Mouse (Mus musculus) cerebellum, adult 2 months (tissue): ENCODE data around the gene Pgs1. TPM values are rescaled to one million over a fixed set of nuclear protein-coding genes. Genes with fewer than 3 reads are reported as not detected.

ENCODE experiments used
- DNase-seq, 2 experiments: peaks; one replicate each; pipeline ENCODE4 v3.0.0; 2021
- H3K27ac ChIP-seq: fragments of 200-500 bp; 2 replicates; pipeline ENCODE4 v1.5.1; 2012; ENCODE audit warnings: low read length, control low read depth, inconsistent platforms; ENCODE audit not compliant: insufficient read depth
- H3K27me3 ChIP-seq: fragments of 200-500 bp; 2 replicates; pipeline ENCODE4 v1.6.1; 2012; ENCODE audit warnings: inconsistent platforms, mild to moderate bottlenecking, low read length, moderate library complexity; ENCODE audit not compliant: control insufficient read depth, insufficient read depth
- H3K4me1 ChIP-seq: fragments of 200-500 bp; 2 replicates; pipeline ENCODE4 v1.6.1; 2011; ENCODE audit warnings: low read length; ENCODE audit not compliant: control insufficient read depth, insufficient read depth
- H3K4me3 ChIP-seq: fragments of 200-500 bp; replicated peaks from 2 replicates; pipeline ENCODE3; 2011; ENCODE audit warnings: mild to moderate bottlenecking, low read depth, low read length, control low read depth; ENCODE audit not compliant: insufficient read depth
- CTCF ChIP-seq: fragments of 200-500 bp; IDR thresholded peaks from 2 replicates; pipeline ENCODE4 v1.5.1; 2011; ENCODE audit warnings: low read depth, mild to moderate bottlenecking, control low read depth, low read length, moderate library complexity, borderline replicate concordance; ENCODE audit not compliant: insufficient read depth
- POLR2A ChIP-seq: fragments of 200-500 bp; IDR thresholded peaks from 2 replicates; pipeline ENCODE4 v1.6.1; 2011; ENCODE audit warnings: low read length, control low read depth, borderline replicate concordance; ENCODE audit not compliant: insufficient read depth
- WGBS: fragments of 180-500 bp; shearing (Covaris S2); methylation state at CpG from one replicate; pipeline ENCODE4 v1.1.7; 2018; 5-methylcytosine and 5-hydroxymethylcytosine counted together
- polyA plus RNA-seq: library from polyadenylated mRNA; depleted of rRNA; stranded (reverse); fragments of >200 nt; gene quantifications from 2 replicates; pipeline ENCODE4 v1.2.3, GENCODE M21; 2012; rRNA removed

Gene Pgs1
- 70.5 and 76.5 TPM in 2 replicates for polyA plus RNA-seq

DNA sequence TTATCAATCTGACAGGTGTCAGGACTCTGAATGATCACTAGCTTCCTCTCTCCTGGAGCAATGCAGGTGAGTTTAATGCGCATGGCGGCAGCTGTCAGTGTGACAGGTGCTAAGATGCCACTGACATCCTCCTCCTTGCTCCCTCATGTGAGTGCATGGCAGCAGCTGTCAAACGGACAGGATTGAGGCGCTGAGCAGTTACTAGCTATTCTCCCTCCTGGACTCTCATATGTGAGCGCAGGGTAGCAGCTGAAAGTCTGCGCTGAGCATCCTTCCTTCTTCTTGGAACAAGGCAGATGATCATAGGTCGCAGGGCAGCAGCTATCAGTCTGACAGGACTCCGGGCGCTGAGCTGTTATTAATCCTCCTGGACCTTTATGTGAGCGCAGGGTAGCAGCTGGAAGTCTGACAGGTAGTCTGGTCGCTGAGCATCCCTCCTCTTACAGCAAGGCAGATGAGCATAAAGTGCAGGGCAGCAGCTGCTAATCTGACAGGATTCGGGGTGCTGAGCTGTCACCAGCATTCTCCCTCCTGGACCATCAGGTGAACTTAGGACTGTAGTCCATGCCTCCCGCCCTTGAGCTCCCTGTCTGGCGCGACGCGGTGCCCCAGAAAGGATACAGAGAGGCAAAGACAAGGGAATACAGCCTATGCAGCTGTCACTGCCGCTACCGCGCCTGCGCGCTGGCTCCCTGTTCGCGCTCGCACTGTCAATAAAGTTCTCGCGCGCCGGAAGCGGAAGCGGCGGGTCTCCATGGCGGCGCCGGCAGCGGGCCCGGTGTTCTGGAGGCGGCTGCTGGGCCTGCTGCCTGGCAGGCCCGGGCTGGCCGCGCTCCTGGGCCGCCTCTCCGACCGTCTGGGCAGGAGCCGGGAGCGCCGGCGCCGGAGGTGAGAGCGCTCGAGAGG, at the start of gene Pgs1:
Gene Pgs1, plus strand, starts transcription at position 167 of the 906 bp plus-strand sequence.
- 3% methylated on average over 51 of the region's 51 CpGs for WGBS
- Histone ChIP-seq H3K4me3 (peak within 1 kb of the TSS; percentile 73), H3K27ac (peak within 1 kb of the TSS; percentile 42), H3K27me3 (no peaks in the 10 kb centered on the region), H3K4me1 (peaks cover 11% of the 10 kb centered on the region)
- TF ChIP-seq CTCF (no peak), POLR2A (peak; percentile 98)
- DNase-seq, result peak; percentile 93 to 94

DNA sequence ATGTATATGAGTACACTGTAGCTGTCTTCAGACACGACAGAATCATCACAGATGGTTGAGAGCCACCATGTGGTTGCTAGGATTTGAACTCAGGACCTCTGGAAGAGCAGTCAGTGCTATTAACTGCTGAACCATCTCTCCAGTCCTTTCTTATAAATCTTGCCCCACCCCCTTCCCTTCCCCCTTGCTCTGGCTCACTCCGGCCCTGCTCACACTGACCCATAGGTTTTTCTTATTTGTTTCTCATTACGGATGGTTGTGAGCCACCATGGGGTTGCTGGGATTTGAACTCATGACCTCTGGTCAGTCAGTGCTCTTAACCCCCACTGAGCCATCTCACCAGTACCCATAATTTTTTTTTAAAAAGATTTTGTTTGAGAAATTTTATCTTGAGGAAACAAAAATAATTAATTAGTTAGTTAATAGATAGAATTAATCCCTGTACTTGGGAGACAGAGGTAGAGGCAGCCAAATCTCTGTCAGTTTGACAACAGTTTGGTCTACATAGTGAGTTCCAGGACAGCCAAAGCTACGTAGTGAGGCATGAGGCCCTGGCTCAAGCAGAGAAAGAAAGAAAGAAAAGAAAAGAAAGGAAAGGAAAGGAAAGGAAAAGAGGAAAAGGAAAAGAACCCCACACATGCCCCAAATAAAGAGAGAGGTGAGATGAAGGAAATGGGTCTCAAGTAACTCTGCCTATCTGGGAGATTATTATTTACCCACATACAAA, 46.9 kb upstream of the Pgs1 start:
- Histone ChIP-seq H3K27me3 (no peaks in the 10 kb centered on the region), H3K4me3 (no peak overlapping the region), H3K27ac (no peak overlapping the region), H3K4me1 (peaks cover 15% of the 10 kb centered on the region)
- no peak for DNase-seq
- TF ChIP-seq POLR2A (no peak), CTCF (no peak)
- WGBS, result 57% methylated on average over 4 of the region's 4 CpGs

DNA sequence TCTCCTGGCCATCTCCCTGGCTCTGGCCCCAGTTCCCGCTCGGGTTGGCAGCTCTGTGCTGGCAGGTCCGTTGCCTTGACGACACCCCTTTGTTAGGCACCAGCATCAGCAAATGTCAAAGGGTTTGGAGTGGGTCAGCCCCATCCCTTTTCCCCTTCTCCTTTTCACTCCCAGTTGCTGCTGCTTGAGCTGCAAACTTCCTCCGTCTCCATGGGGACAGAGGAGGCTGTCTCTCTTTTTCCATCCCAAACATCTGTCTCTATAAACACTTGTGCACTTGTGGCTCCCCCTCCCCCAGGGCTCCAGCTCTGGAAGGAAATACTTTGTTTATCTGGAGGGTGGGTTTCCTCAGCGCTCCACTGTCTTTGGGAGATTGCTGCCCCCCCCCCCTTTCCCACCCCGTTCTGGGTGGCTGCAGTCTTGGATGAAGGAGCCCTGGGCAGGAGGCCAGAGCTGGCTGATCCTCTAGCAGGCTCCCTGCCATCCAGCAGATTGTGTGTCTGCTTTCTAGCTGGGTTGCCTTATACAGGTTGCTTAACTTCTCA, 46.3 kb upstream of the Pgs1 start:
- TF ChIP-seq POLR2A (no peak), CTCF (no peak)
- WGBS, result 3% methylated on average over 7 of the region's 7 CpGs
- DNase-seq, result peak; percentile 78 to 84

DNA sequence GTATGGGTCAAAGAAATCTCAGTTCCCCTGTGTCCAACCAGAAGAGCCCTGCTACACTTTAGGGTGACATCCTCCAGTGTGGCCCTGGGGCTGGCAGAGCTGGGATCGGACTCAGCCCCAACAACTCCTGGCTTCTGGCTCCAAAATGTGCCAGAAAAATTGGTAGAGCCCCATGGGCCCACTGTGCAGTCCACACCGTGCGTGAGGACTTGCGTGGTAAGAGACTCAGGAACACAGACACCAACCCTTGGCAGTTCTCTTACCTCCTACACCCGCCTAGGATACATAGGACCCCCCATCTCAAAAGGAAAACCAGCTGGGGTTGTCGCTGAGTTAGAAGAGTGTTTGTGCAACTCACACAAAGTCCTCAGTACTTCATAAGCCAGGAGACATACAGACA, 45.2 kb upstream of the Pgs1 start:
- TF ChIP-seq CTCF (no peak), POLR2A (no peak)
- WGBS, result 86% methylated on average over 6 of the region's 6 CpGs
- DNase-seq, result no peak
- H3K4me3 ChIP-seq, result no peak overlapping the region
- no peaks in the 10 kb centered on the region for H3K27me3 ChIP-seq
- no peak overlapping the region for H3K27ac ChIP-seq
- peaks cover 14% of the 10 kb centered on the region for H3K4me1 ChIP-seq

More for the DNA sequence above, 46.3 kb upstream of the Pgs1 start:
- no peaks in the 10 kb centered on the region for H3K27me3 ChIP-seq
- H3K4me3 ChIP-seq, result no peak overlapping the region
- H3K4me1 ChIP-seq, result peaks cover 15% of the 10 kb centered on the region
- no peak overlapping the region for H3K27ac ChIP-seq

DNA sequence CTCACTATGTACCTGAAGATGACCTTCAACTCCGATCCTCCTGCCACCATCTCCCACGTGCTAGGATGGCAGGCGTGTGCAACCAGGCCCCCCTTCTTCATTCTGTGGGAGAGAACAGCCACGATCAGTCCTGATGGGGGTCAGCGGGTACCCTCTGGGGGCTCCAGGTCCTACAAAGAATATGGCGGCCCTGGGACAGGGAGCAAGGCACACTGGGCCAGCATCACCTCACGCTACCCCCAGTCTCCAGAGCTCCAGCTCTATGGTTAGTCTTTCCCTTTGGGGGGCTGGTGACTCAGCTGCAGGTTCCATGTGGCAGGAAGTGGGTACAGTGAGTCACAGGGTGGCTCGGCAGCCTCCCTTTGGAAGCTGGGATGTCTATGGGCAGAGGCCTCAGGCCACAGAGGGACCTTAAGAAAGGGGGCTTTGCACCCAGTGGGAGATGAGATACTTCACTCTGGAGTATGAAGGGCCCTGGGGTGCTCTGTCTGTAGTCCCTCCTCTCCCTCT, 44.7 kb upstream of the Pgs1 start:
- no peak overlapping the region for H3K27ac ChIP-seq

DNA sequence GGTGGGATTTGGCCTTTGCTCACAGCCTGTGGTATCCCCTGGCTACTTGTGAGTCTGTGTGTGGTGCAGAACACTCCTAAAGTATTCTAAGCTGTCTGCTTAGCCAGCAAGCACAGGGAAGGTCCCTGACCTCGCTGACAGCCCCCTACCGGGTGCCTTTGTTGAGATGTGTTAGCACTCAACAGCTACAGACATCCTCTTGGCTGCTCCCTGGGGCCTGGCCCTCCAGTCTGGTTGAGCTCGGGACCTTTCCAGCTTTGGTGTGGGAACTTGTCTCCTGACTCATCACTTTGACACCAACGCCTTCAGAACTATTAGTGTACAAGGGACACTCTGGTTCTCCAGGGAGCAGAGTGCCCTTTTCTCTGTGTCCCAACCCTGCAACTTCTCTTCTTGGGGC, 44.2 kb upstream of the Pgs1 start:
- TF ChIP-seq CTCF (no peak), POLR2A (no peak)
- WGBS, result 73% methylated on average over 4 of the region's 4 CpGs
- no peak for DNase-seq
- Histone ChIP-seq H3K27ac (no peak overlapping the region), H3K27me3 (no peaks in the 10 kb centered on the region), H3K4me1 (peaks cover 9% of the 10 kb centered on the region; the same call in 1 of the 2 replicates), H3K4me3 (no peak overlapping the region)

More for the DNA sequence above, 44.7 kb upstream of the Pgs1 start:
- H3K4me3 ChIP-seq, result no peak overlapping the region
- DNase-seq, result no peak
- H3K27me3 ChIP-seq, result no peaks in the 10 kb centered on the region
- H3K4me1 ChIP-seq, result peaks cover 9% of the 10 kb centered on the region
- no peak for TF ChIP-seq CTCF
- TF ChIP-seq POLR2A, result no peak
- WGBS, result 93% methylated on average over 8 of the region's 8 CpGs

DNA sequence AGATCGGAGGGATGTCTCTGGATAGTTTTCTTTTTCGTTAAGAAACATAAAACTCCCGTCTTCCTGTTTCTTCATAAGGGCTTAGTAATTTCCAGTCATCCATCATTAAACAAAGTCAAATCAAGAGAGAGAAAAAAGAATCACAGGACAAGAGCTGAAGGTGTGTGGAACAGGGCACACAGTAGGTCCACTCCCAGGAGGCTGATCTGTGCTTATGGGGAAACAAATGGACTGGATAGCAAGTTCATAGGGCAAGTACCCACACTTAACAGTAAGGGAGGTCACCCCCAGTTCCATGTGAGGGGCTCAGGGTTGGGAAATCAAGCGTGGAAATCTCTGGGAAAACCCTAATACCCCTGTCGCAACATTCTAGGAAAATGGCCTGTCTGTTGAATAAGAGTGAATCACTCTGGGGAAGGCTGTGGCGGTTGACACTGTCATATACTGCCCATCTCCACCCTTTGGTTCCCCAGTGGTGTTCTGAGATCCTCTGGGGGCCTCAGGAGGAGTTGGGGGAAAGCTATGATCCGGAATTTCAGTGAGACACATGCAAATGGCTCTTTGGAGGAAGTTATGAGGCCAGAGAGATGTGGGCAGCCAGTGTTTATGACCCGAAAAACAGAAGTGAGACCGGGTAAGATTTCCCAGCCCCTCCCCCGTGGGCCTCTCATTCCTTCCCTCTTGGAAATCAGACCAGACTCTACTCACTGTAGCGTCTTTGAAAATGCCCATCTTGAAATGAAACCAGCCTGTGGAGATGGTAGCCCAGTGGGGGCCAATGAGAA, 39.7 kb upstream of the Pgs1 start:
- Histone ChIP-seq H3K27ac (no peak overlapping the region), H3K4me1 (no peaks in the 10 kb centered on the region; the same call in 1 of the 2 replicates), H3K4me3 (no peak overlapping the region), H3K27me3 (no peaks in the 10 kb centered on the region)
- TF ChIP-seq POLR2A (no peak), CTCF (no peak)
- no peak for DNase-seq
- 93% methylated on average over 11 of the region's 11 CpGs for WGBS
